In genomic region chr5:92096786-92097185, GRCm38 (mm10) we compare ENCODE assay signal across 26 mouse cellular contexts. TPM values are rescaled to one million over a fixed set of nuclear protein-coding genes. Genes with fewer than 3 reads are reported as not detected.
DNase-seq lines count a peak whose midpoint lies in the region; ATAC-seq and TF ChIP-seq lines count a peak whose summit lies in the region.
"Had no signal": no experiment of that assay in that cellular context is flagged by ENCODE, and none has a peak within 500 bp of the region (broad histone marks: within the 10 kb centered on the region; RNA-seq: fewer than 3 reads in every experiment).

No protein-coding gene starts in this region.

- peak; percentile 42 for DNase-seq in adrenal gland, postnatal 10 days
- no peak for DNase-seq in adrenal gland, postnatal 4 days (ENCODE audit: low spot score in 2 of 2)
- peak; percentile 83 for DNase-seq in heart, adult 11 months
- no peak for DNase-seq in heart, adult 8-10 months (ENCODE audit: low spot score)
- DNase-seq in liver, adult 2 months (ENCODE audit: extremely low read depth, low read depth, low spot score) = peak; percentile 68
- peak; percentile 30 for DNase-seq in gastrocnemius, postnatal 25 days
- DNase-seq: cerebellum, adult 9-10 months; kidney, adult 18-20 months; kidney, postnatal 4 days; left cerebral cortex, postnatal 4 days; lung, adult 2 months; lung, postnatal 10 days; thymus, adult 2 months; thymus, postnatal 36 days had no signal

- H3K36me3 ChIP-seq in liver, adult 2 months (ENCODE audit: control insufficient read depth, insufficient read depth, low read length) = no peaks in the 10 kb centered on the region
- H3K36me3 ChIP-seq in liver, embryonic 12.5 days = no peaks in the 10 kb centered on the region
- H3K36me3 ChIP-seq: embryonic facial prominence, embryonic 10.5 days; embryonic facial prominence, embryonic 15.5 days; hindbrain, embryonic 15.5 days; midbrain, embryonic 13.5 days; neural tube, embryonic 13.5 days had no signal

- H3K4me1 ChIP-seq in liver, adult 2 months (ENCODE audit: control insufficient read depth, insufficient read depth, low read length) = peaks cover 9% of the 10 kb centered on the region
- peaks cover 7% of the 10 kb centered on the region; the same call in 1 of the 2 replicates for H3K4me1 ChIP-seq in liver, embryonic 12.5 days
- H3K4me1 ChIP-seq: embryonic facial prominence, embryonic 15.5 days had no signal

- no peak overlapping the region for H3K9ac ChIP-seq in liver, adult 2 months (ENCODE audit: low read depth, low read length)
- H3K9ac ChIP-seq in liver, embryonic 12.5 days = no peak overlapping the region
- H3K9ac ChIP-seq: embryonic facial prominence, embryonic 15.5 days; forebrain, embryonic 13.5 days; hindbrain, embryonic 15.5 days; liver, embryonic 14.5 days; midbrain, embryonic 13.5 days; neural tube, embryonic 13.5 days had no signal

- H3K4me3 ChIP-seq in liver, adult 2 months (ENCODE audit: insufficient read depth, low read depth, low read length) = no peak overlapping the region
- no peak overlapping the region for H3K4me3 ChIP-seq in liver, embryonic 12.5 days
- H3K4me3 ChIP-seq: embryonic facial prominence, embryonic 10.5 days; embryonic facial prominence, embryonic 15.5 days; forebrain, embryonic 13.5 days; hindbrain, embryonic 15.5 days; midbrain, embryonic 13.5 days; neural tube, embryonic 13.5 days had no signal

- ATAC-seq in liver, embryonic 12.5 days = no peak
- ATAC-seq in erythroblast, adult 5-6 weeks (replicated peaks; ENCODE audit: low FRiP score, poor library complexity, severe bottlenecking) = no peak
- ATAC-seq: forebrain, embryonic 13.5 days; midbrain, embryonic 13.5 days; Patski had no signal

- no peaks in the 10 kb centered on the region for H3K9me3 ChIP-seq in liver, embryonic 12.5 days (replicated peaks)
- H3K9me3 ChIP-seq: embryonic facial prominence, embryonic 10.5 days; embryonic facial prominence, embryonic 15.5 days; forebrain, embryonic 13.5 days; G1E; hindbrain, embryonic 15.5 days; midbrain, embryonic 13.5 days; neural tube, embryonic 13.5 days had no signal

- H3K79me2 ChIP-seq in liver, adult 2 months (ENCODE audit: control insufficient read depth, insufficient read depth, low read length) = no peaks in the 10 kb centered on the region

- no peaks in the 10 kb centered on the region for H3K27me3 ChIP-seq in liver, adult 2 months (ENCODE audit: control insufficient read depth, insufficient read depth, low read length)
- no peaks in the 10 kb centered on the region for H3K27me3 ChIP-seq in liver, embryonic 12.5 days (replicated peaks)
- H3K27me3 ChIP-seq: embryonic facial prominence, embryonic 15.5 days; forebrain, embryonic 13.5 days; hindbrain, embryonic 15.5 days; midbrain, embryonic 13.5 days; neural tube, embryonic 13.5 days; Patski had no signal

- peak overlapping the region; percentile 61 for H3K27ac ChIP-seq in liver, adult 2 months (replicated peaks; ENCODE audit: insufficient read depth, low read depth, low read length)
- no peak overlapping the region for H3K27ac ChIP-seq in liver, embryonic 12.5 days
- H3K27ac ChIP-seq: embryonic facial prominence, embryonic 10.5 days; embryonic facial prominence, embryonic 15.5 days; forebrain, embryonic 13.5 days; hindbrain, embryonic 15.5 days; liver, embryonic 14.5 days; macrophage; midbrain, embryonic 13.5 days; neural tube, embryonic 13.5 days had no signal

- no peak for TF ChIP-seq CTCF in liver, adult 2 months (IDR thresholded peaks at IDR 0.05; ENCODE audit: low read depth, low read length)

- H3K4me2 ChIP-seq in liver, embryonic 12.5 days = no peak overlapping the region
- H3K4me2 ChIP-seq: embryonic facial prominence, embryonic 15.5 days; forebrain, embryonic 13.5 days; hindbrain, embryonic 15.5 days; midbrain, embryonic 13.5 days; neural tube, embryonic 13.5 days had no signal

- no peak for TF ChIP-seq POLR2A in liver, adult 2 months (IDR thresholded peaks at IDR 0.05; ENCODE audit: extremely low read depth, insufficient read depth, low read length)

- WGBS in liver, adult 2 months = 57% methylated on average over 6 of the region's 6 CpGs
- WGBS in liver, embryonic 12.5 days (ENCODE audit: insufficient replicate concordance) = 82% methylated on average over 6 of the region's 6 CpGs

RNA-seq across cellular contexts. Expression of gene G3bp2, which starts 13.3 kb away (rescaled TPM):
- 10 to 100 TPM; 92.8 to 96.6 TPM for total RNA-seq in adrenal gland, postnatal 10 days (2021)
- total RNA-seq in adrenal gland, postnatal 4 days (2021) = 100 to 1,000 TPM; 108 to 116 TPM
- 10 to 100 TPM; 55.3 to 63.0 (median 57.9) TPM for total RNA-seq in heart, adult 8-10 months (2022)
- 29.5 and 37.3 TPM in 2 replicates for total RNA-seq in liver, adult 2 months (2014; rRNA removed)
- polyA plus RNA-seq in liver, adult 2 months (2012; rRNA removed) = 11.3 and 12.1 TPM in 2 replicates
- 84.0 and 87.0 TPM in 2 replicates for polyA plus RNA-seq in liver, embryonic 12.5 days (2016; fragmentation: Nextera tagmentation; extraction: Ambion mirVana)
- total RNA-seq in gastrocnemius, postnatal 25 days (2021) = 10 to 100 TPM; 48.8 to 51.7 TPM
- total RNA-seq in erythroblast, adult 5-6 weeks (2015; ENCODE audit: low replicate concordance) = 33.2 and 33.8 TPM in 2 replicates
- 35.0 and 43.8 TPM in 2 replicates for total RNA-seq in erythroblast, adult 5-6 weeks (2017; ENCODE audit: low replicate concordance)

RNA-seq across cellular contexts. Expression of gene Uso1, which starts 41.0 kb away (rescaled TPM):
- 10 to 100 TPM; 64.1 to 71.5 TPM for total RNA-seq in adrenal gland, postnatal 10 days (2021)
- 10 to 100 TPM; 68.8 to 71.5 TPM for total RNA-seq in adrenal gland, postnatal 4 days (2021)
- 10 to 100 TPM; 43.0 to 49.2 (median 46.7) TPM for total RNA-seq in heart, adult 8-10 months (2022)
- 44.7 and 46.6 TPM in 2 replicates for total RNA-seq in liver, adult 2 months (2014; rRNA removed)
- polyA plus RNA-seq in liver, adult 2 months (2012; rRNA removed) = 20.4 and 22.2 TPM in 2 replicates
- 35.6 and 37.1 TPM in 2 replicates for polyA plus RNA-seq in liver, embryonic 12.5 days (2016; fragmentation: Nextera tagmentation; extraction: Ambion mirVana)
- total RNA-seq in gastrocnemius, postnatal 25 days (2021) = 10 to 100 TPM; 56.6 to 58.4 TPM
- 19.8 and 29.9 TPM in 2 replicates for total RNA-seq in erythroblast, adult 5-6 weeks (2015; ENCODE audit: low replicate concordance)
- total RNA-seq in erythroblast, adult 5-6 weeks (2017; ENCODE audit: low replicate concordance) = 20.4 and 34.8 TPM in 2 replicates

RNA-seq across cellular contexts. Expression of gene Cdkl2, which starts 53.1 kb away (rescaled TPM):
- total RNA-seq in adrenal gland, postnatal 10 days (2021) = 1 to 10 TPM; 5.4 to 6.0 TPM
- total RNA-seq in adrenal gland, postnatal 4 days (2021) = 1 to 10 TPM; 5.6 to 7.5 TPM
- total RNA-seq in heart, adult 8-10 months (2022) = 1 to 10 TPM; 4.2 to 6.9 (median 5.6) TPM
- total RNA-seq in liver, adult 2 months (2014; rRNA removed) = 2.9 and 3.7 TPM in 2 replicates
- 0.66 and 0.69 TPM in 2 replicates for polyA plus RNA-seq in liver, adult 2 months (2012; rRNA removed)
- 0.25 and 0.35 TPM in 2 replicates for polyA plus RNA-seq in liver, embryonic 12.5 days (2016; fragmentation: Nextera tagmentation; extraction: Ambion mirVana)
- total RNA-seq in gastrocnemius, postnatal 25 days (2021) = 1 to 10 TPM; 3.7 to 4.1 TPM
- 0.21 TPM in 1 of 2 replicates, not detected in the other for total RNA-seq in erythroblast, adult 5-6 weeks (2015; ENCODE audit: low replicate concordance)
- 0.14 and 0.68 TPM in 2 replicates for total RNA-seq in erythroblast, adult 5-6 weeks (2017; ENCODE audit: low replicate concordance)

Comparison
In these comparisons a context has a peak if more than half of its experiments do, and no peak if none do; other contexts are left out.
1. DNase-seq: peak in adrenal gland, postnatal 10 days (single experiment), heart, adult 11 months (single experiment), liver, adult 2 months (single experiment) and gastrocnemius, postnatal 25 days (single experiment); none in adrenal gland, postnatal 4 days (0 of 2) and heart, adult 8-10 months (single experiment).